Mouse (Mus musculus): ENCODE data around the gene Gm17482.

- TF ChIP-seq CTCF (IDR thresholded peaks at IDR 0.05; ENCODE audit: low read depth) (no peak), EP300 (optimal IDR thresholded peaks at IDR 0.05) (no peak)
These were observed 11.2 kb downstream of the Gm17482 start for GRCm38 (mm10) chr6:115238031-115239027.

Data from stomach, postnatal 0 days (tissue).